Mouse (Mus musculus) urinary bladder, postnatal 10 days (tissue): ENCODE measurements around the gene Olfr525.

Experiments
- DNase-seq: peaks from one replicate; pipeline ENCODE4 v3.0.0; 2022; ENCODE audit warnings: low spot score

Olfr525 gene

GRCm38 (mm10) chr7:140320558-140320957 is at the start of gene Olfr525:
TSS of gene Olfr525 (plus strand) at chr7:140320858.
- no peak for DNase-seq

GRCm38 (mm10) chr7:140295746-140296145 is 24.9 kb upstream of the Olfr525 start:
- DNase-seq: no peak

GRCm38 (mm10) chr7:140296876-140297275 is 23.8 kb upstream of the Olfr525 start:
- no peak for DNase-seq

- DNase-seq: no peak
Measured at GRCm38 (mm10) chr7:140299416-140299815, 21.2 kb upstream of the Olfr525 start.

GRCm38 (mm10) chr7:140319861-140320385 is 735 bp upstream of the Olfr525 start:
- DNase-seq: no peak

GRCm38 (mm10) chr7:140321135-140321534 is 477 bp downstream of the Olfr525 start:
- no peak for DNase-seq

GRCm38 (mm10) chr7:140329766-140330304 is 9.2 kb downstream of the Olfr525 start:
- DNase-seq: no peak

- DNase-seq: no peak
Measured at GRCm38 (mm10) chr7:140333717-140334116, 13.1 kb downstream of the Olfr525 start, which contains the start of gene Olfr527. TSS of gene Olfr527 (plus strand) at chr7:140334017.

- DNase-seq: no peak
Measured at GRCm38 (mm10) chr7:140361571-140361970, 40.9 kb downstream of the Olfr525 start, which contains the start of gene Olfr60. TSS of gene Olfr60 (minus strand) at chr7:140361671.

- no peak for DNase-seq
Measured at GRCm38 (mm10) chr7:140374300-140374699, 53.6 kb downstream of the Olfr525 start.

- no peak for DNase-seq
Measured at GRCm38 (mm10) chr7:140376231-140376630, 55.6 kb downstream of the Olfr525 start, which contains the start of gene Olfr530. TSS of gene Olfr530 (minus strand) at chr7:140376331.

GRCm38 (mm10) chr7:140376911-140377310 is 56.3 kb downstream of the Olfr525 start:
- no peak for DNase-seq
